Mouse (Mus musculus) heart, adult 2 months (tissue): Measurements from ENCODE around the gene Rasgef1b. TPM values are rescaled to one million over a fixed set of nuclear protein-coding genes. Genes with fewer than 3 reads are reported as not detected.

Source experiments
- DNase-seq, 2 experiments: peaks; one replicate each; pipeline ENCODE4 v3.0.0; 2021
- H3K27ac ChIP-seq: fragments of 200-600 bp; 2 replicates; pipeline ENCODE4 v1.8.1; 2022
- H3K27me3 ChIP-seq: fragments of 200-500 bp; 2 replicates; pipeline ENCODE4 v1.6.1; 2012; ENCODE audit warnings: mild to moderate bottlenecking, low read length, inconsistent platforms, mixed read lengths; ENCODE audit not compliant: control insufficient read depth, insufficient read depth
- H3K36me3 ChIP-seq: fragments of 200-500 bp; 2 replicates; pipeline ENCODE4 v1.6.1; 2012; ENCODE audit warnings: low read length, inconsistent platforms; ENCODE audit not compliant: control insufficient read depth, insufficient read depth
- H3K4me1 ChIP-seq: fragments of 200-500 bp; 2 replicates; pipeline ENCODE4 v1.6.1; 2011; ENCODE audit warnings: low read length; ENCODE audit not compliant: control insufficient read depth, insufficient read depth
- H3K4me3 ChIP-seq: fragments of 200-600 bp; 2 replicates; pipeline ENCODE4 v1.8.1; 2022
- H3K79me2 ChIP-seq: fragments of 200-500 bp; replicated peaks from 2 replicates; pipeline ENCODE4 v1.6.1; 2012; ENCODE audit warnings: mild to moderate bottlenecking, inconsistent platforms, low read length, moderate library complexity, mixed read lengths; ENCODE audit not compliant: control insufficient read depth, insufficient read depth
- H3K9ac ChIP-seq: fragments of 200-500 bp; 2 replicates; pipeline ENCODE4 v1.6.1; 2012; ENCODE audit warnings: low read depth, mild to moderate bottlenecking, control low read depth, inconsistent platforms, low read length, mixed read lengths
- CTCF ChIP-seq: fragments of 200-600 bp; IDR thresholded peaks from 2 replicates; pipeline ENCODE4 v1.8.1; 2022; ENCODE audit warnings: antibody characterized with exemption, mild to moderate bottlenecking, moderate library complexity
- EP300 ChIP-seq: fragments of 200-500 bp; IDR thresholded peaks from 2 replicates; pipeline ENCODE4 v1.6.1; 2011; ENCODE audit warnings: low read depth, low read length, control low read depth; ENCODE audit not compliant: insufficient read depth
- POLR2A ChIP-seq: fragments of 200-500 bp; IDR thresholded peaks from 2 replicates; pipeline ENCODE4 v1.6.1; 2011; ENCODE audit warnings: mild to moderate bottlenecking, low read depth, low read length, control low read depth; ENCODE audit not compliant: insufficient read depth
- WGBS: fragments of 180-500 bp; shearing (Covaris S2); methylation state at CpG from one replicate; pipeline ENCODE4 v1.1.7; 2018; 5-methylcytosine and 5-hydroxymethylcytosine counted together
- intact Hi-C: fragments of 180-260 bp; cut with DNase I; formaldehyde crosslinking; loops from one replicate; pipeline ENCODE4 v1.15.1; 2025
- polyA plus RNA-seq: library from polyadenylated mRNA; depleted of rRNA; stranded (reverse); fragments of >200 nt; gene quantifications from 2 replicates; pipeline ENCODE4 v1.2.3, GENCODE M21; 2012
- total RNA-seq, 2 experiments: library from RNA; stranded (reverse); gene quantifications; 2 replicates each; pipeline ENCODE4 v1.2.3; 2021

The Rasgef1b gene
- total and polyA plus RNA-seq, 3 experiments: 4.3 to 17.7 (median 9.3) TPM

- 54% methylated on average over 8 of the region's 8 CpGs for WGBS
- intact Hi-C loops: no loop called here
- peak overlapping the region; percentile 40 for H3K4me3 ChIP-seq
- peak in 1 of 2 experiments; percentile 28 for DNase-seq
- no peak for TF ChIP-seq EP300
- no peak for TF ChIP-seq CTCF
- TF ChIP-seq POLR2A: no peak
- peak overlapping the region; percentile 74 for H3K27ac ChIP-seq
- peaks cover 3% of the 10 kb centered on the region for H3K4me1 ChIP-seq
- no peaks in the 10 kb centered on the region for H3K36me3 ChIP-seq
- H3K9ac ChIP-seq: peak overlapping the region; percentile 37
- no peaks in the 10 kb centered on the region for H3K27me3 ChIP-seq
- no peaks in the 10 kb centered on the region for H3K79me2 ChIP-seq
Measured at GRCm38 (mm10) chr5:99340311-99340989, 388.4 kb downstream of the Rasgef1b start.

- H3K36me3 ChIP-seq: no peaks in the 10 kb centered on the region
- H3K79me2 ChIP-seq: no peaks in the 10 kb centered on the region
- TF ChIP-seq EP300 (peak; percentile 83; the same call in 1 of the 2 replicates), POLR2A (peak; percentile 56), CTCF (no peak)
- DNase-seq: peak; percentile 77 to 89
- no peaks in the 10 kb centered on the region for H3K27me3 ChIP-seq
- peak overlapping the region; percentile 37 for H3K9ac ChIP-seq
- 3% methylated on average over 15 of the region's 15 CpGs for WGBS
- peak overlapping the region; percentile 74 for H3K27ac ChIP-seq
- H3K4me1 ChIP-seq: peaks cover 3% of the 10 kb centered on the region
- intact Hi-C loops: loop anchor here (5.0 kb wide), 1 partner anchor 87 kb away; no protein-coding TSS in a partner anchor
- H3K4me3 ChIP-seq: peak overlapping the region; percentile 40
Measured at GRCm38 (mm10) chr5:99339790-99340189, 389.1 kb downstream of the Rasgef1b start.

DNA sequence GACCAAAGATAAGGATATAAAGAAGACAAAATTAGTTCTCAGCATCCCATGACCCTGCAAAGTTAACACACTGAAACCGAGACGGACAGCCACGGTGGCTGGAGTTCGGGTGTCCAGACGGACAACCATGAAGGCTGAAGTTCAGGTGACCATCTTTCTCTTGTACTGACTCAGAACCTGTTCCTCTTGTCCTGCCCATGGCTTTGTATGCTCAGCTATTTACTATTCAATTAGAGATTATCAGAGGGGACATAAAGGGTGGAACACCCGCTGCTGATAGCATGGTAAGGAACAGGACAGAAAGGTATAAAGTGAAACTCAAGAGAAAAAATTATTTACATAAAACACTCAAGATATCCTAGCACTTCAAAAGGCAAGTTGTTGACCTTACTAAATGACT is 390.0 kb downstream of the Rasgef1b start:
- Histone ChIP-seq H3K27ac (no peak overlapping the region), H3K9ac (no peak overlapping the region), H3K79me2 (no peaks in the 10 kb centered on the region), H3K27me3 (no peaks in the 10 kb centered on the region), H3K4me1 (peaks cover 3% of the 10 kb centered on the region), H3K36me3 (no peaks in the 10 kb centered on the region), H3K4me3 (no peak overlapping the region)
- TF ChIP-seq CTCF: no peak
- DNase-seq: no peak
- intact Hi-C loops: loop anchor here (5.0 kb wide), 1 partner anchor 87 kb away; no protein-coding TSS in a partner anchor
- WGBS: 96% methylated on average over 6 of the region's 6 CpGs

DNA sequence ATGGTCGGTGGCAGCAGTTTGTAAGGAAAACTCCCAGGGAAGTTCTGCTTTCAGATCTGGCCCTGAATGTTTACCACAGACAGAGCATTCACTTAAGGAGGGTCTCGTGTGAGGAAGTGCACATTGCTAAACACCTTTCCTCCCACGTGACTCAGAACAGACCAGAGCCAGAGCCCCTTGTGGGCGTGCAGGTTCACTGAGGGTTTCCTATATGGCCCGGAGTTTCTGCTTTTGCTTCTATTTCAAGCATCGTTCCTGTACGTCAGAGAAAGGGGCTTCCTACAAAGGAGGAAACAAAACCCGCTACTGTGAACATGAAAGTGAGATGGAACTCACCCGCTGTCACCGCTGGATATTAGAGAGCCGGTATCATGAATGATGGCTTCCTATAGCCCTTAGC is 392.4 kb downstream of the Rasgef1b start:
- Histone ChIP-seq H3K27ac (no peak overlapping the region), H3K27me3 (no peaks in the 10 kb centered on the region), H3K36me3 (no peaks in the 10 kb centered on the region), H3K9ac (no peak overlapping the region), H3K4me3 (no peak overlapping the region), H3K4me1 (peaks cover 3% of the 10 kb centered on the region), H3K79me2 (no peaks in the 10 kb centered on the region)
- intact Hi-C loops: loop anchor here (5.0 kb wide), 1 partner anchor 84 kb away; no protein-coding TSS in a partner anchor
- WGBS: 49% methylated on average over 11 of the region's 11 CpGs
- TF ChIP-seq EP300 (no peak), POLR2A (no peak), CTCF (no peak)
- peak in 1 of 2 experiments; percentile 49 for DNase-seq

DNA sequence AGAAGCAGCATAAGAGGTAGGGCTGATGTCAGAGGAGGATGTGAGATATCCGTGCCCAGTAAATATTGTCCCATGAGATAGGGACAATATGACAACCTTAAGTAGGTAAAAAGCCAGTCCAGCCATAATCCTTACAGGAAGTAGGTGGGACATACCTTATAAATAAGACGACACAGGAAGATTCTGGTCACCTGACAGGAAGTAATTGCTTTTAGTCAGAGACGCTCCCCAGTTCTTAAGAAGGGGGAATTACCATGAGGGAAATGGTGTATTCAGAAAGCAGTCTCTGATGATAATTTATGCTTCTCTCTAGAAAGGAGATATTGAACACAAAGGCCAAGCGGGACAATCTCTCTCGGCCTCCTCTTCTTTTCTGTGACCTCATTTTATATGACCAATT is 394.8 kb downstream of the Rasgef1b start:
- Histone ChIP-seq H3K27me3 (no peaks in the 10 kb centered on the region), H3K4me3 (no peak overlapping the region), H3K4me1 (no peaks in the 10 kb centered on the region), H3K79me2 (no peaks in the 10 kb centered on the region), H3K27ac (no peak overlapping the region), H3K36me3 (no peaks in the 10 kb centered on the region), H3K9ac (no peak overlapping the region)
- DNase-seq: no peak
- intact Hi-C loops: loop anchor here (5.0 kb wide), 1 partner anchor 33 kb away; no protein-coding TSS in a partner anchor
- TF ChIP-seq EP300 (no peak), CTCF (no peak), POLR2A (no peak)
- 61% methylated on average over 5 of the region's 5 CpGs for WGBS

DNA sequence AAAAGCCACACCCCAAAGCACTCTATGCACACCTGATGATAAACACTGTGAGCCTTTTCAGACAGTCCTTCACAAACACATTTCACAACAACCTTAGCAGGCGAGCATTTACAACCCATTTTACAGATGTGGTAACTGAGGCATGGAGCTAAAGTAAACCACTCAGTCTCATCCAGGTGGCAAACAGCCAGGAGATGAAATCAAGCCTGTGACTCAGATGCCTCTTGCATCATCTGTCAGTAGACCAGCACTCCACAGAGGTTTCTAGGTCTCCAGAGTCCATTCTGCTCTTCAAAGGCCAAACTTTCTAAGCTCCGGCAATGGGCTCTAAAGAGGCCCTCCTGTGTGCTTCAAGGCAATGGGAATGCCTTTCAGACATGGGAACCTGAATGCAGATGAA is 396.8 kb downstream of the Rasgef1b start:
- no peaks in the 10 kb centered on the region for H3K27me3 ChIP-seq
- no peaks in the 10 kb centered on the region for H3K4me1 ChIP-seq
- H3K79me2 ChIP-seq: no peaks in the 10 kb centered on the region
- H3K9ac ChIP-seq: no peak overlapping the region
- no peak overlapping the region for H3K27ac ChIP-seq
- no peak for TF ChIP-seq CTCF
- TF ChIP-seq POLR2A: no peak
- TF ChIP-seq EP300: no peak
- 88% methylated on average over 2 of the region's 2 CpGs for WGBS
- peak in 1 of 2 experiments; percentile 23 for DNase-seq
- H3K4me3 ChIP-seq: no peak overlapping the region
- intact Hi-C loops: loop anchor here (5.0 kb wide), 1 partner anchor 35 kb away; no protein-coding TSS in a partner anchor
- no peaks in the 10 kb centered on the region for H3K36me3 ChIP-seq
